Mouse (Mus musculus): ENCODE results near the gene Phactr3. TPM values are rescaled to one million over a fixed set of nuclear protein-coding genes. Genes with fewer than 3 reads are reported as not detected.

The Phactr3 gene
- polyA plus RNA-seq (2017; shearing (Covaris generic)), result not detected

DNA sequence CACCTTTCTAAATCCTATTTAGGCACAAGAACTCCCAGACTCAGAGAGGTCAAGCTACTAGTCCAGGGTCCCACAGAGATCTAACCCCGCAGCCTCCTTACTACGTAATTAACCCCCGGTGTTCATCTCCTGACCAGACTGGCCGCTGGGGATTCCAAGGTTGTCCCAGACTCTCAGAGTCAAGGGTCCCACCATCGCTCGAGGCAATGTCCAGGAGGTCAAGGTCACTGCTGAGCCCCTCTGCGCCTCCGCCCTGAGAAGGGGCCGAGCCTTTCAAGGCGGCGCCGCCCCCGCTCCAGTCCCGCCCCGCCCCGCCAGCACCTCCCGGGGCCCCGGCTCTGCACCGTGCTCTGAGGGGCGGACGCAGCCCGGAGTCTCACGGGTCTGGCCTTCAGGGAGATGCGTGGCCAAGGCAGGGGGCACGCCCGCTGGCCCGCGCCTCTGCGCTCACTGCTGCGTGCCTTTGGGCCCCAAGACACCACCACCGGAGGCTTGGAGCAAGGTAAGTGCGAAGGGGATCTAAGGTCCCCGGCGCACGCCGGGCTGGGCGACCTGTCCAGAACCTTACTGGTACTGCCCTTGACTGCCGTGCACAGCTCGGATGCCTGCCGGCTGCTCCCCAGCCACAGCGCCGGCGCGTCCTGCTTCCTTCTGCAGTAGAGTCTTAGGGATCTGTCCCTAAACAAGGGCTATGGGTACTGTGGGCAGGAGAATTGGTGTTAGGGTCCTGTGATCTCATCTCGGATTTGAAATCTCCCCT, at the start of gene Phactr3:
Phactr3 (plus strand) TSS at position 175 of the 760 bp plus-strand sequence.

GRCm38 (mm10) chr2:178078166-178078717, 40.5 kb upstream of the Phactr3 start, which contains the start of gene Zfp931:
Zfp931 (minus strand) TSS chr2:178078476.

Other genes starting within 250 kb of the Phactr3 start
- not detected for gene Gm14327, start 221.9 kb upstream of the Phactr3 start, polyA plus RNA-seq (2017; shearing (Covaris generic))
- gene Zfp972, start 193.4 kb upstream of the Phactr3 start, polyA plus RNA-seq (2017; shearing (Covaris generic)), result 0.34 TPM
- gene Gm14326, start 161.7 kb upstream of the Phactr3 start, polyA plus RNA-seq (2017; shearing (Covaris generic)), result 6.9 TPM
- 9.0 TPM for gene Zfp971, start 95.7 kb upstream of the Phactr3 start, polyA plus RNA-seq (2017; shearing (Covaris generic))
- 7.5 TPM for gene Zfp931, start 40.5 kb upstream of the Phactr3 start, polyA plus RNA-seq (2017; shearing (Covaris generic))